ENCODE assay signal across 9 mouse cellular contexts in genomic region chr2:26227788-26228187, GRCm38 (mm10). TPM values are rescaled to one million over a fixed set of nuclear protein-coding genes. Genes with fewer than 3 reads are reported as not detected.
DNase-seq lines count a peak whose midpoint lies in the region; ATAC-seq and TF ChIP-seq lines count a peak whose summit lies in the region.
"Had no signal": no experiment of that assay in that cellular context is flagged by ENCODE, and none has a peak within 500 bp of the region (broad histone marks: within the 10 kb centered on the region; RNA-seq: fewer than 3 reads in every experiment).

No protein-coding gene starts in this region.

- TF ChIP-seq POLR2A in thymus, adult 2 months (IDR thresholded peaks at IDR 0.05; ENCODE audit: control insufficient read depth, extremely low read depth, insufficient read depth, low read length, poor library complexity), result no peak

- no peaks in the 10 kb centered on the region for H3K36me3 ChIP-seq in hindbrain, embryonic 11.5 days (ENCODE audit: control insufficient read depth, insufficient read depth, low read length)
- 0 out of 2 replicates have a peak, but pooled peaks cover 3% of the 10 kb centered on the region for H3K36me3 ChIP-seq in thymus, adult 2 months (ENCODE audit: control insufficient read depth, insufficient read depth, low read length)

- TF ChIP-seq CTCF in thymus, adult 2 months (IDR thresholded peaks at IDR 0.05; ENCODE audit: borderline replicate concordance, control insufficient read depth, extremely low read depth, insufficient read depth, low read length, poor library complexity), result 0 out of 2 replicates have a peak, but pooled peaks have one; percentile 14

- no peak overlapping the region for H3K27ac ChIP-seq in hindbrain, embryonic 11.5 days (ENCODE audit: low read depth, low read length)
- H3K27ac ChIP-seq in thymus, adult 2 months (ENCODE audit: control insufficient read depth, insufficient read depth, low read length), result no peak overlapping the region
- H3K27ac ChIP-seq: macrophage had no signal

- WGBS in hindbrain, embryonic 11.5 days, result 50% methylated on average over 1 of the region's 1 CpGs
- 94% methylated on average over 1 of the region's 1 CpGs for WGBS in thymus, adult 2 months

- no peak overlapping the region for H3K4me2 ChIP-seq in hindbrain, embryonic 11.5 days (replicated peaks; ENCODE audit: low read depth, low read length)

- no peak overlapping the region for H3K4me3 ChIP-seq in hindbrain, embryonic 11.5 days (ENCODE audit: low read depth, low read length)
- no peak overlapping the region for H3K4me3 ChIP-seq in thymus, adult 2 months (ENCODE audit: control insufficient read depth, insufficient read depth, low read length)

- H3K4me1 ChIP-seq in hindbrain, embryonic 11.5 days (replicated peaks; ENCODE audit: control insufficient read depth, insufficient read depth, low read length), result no peaks in the 10 kb centered on the region
- peaks cover 29% of the 10 kb centered on the region for H3K4me1 ChIP-seq in thymus, adult 2 months (replicated peaks; ENCODE audit: control insufficient read depth, insufficient read depth, low read length)

- no peaks in the 10 kb centered on the region for H3K27me3 ChIP-seq in hindbrain, embryonic 11.5 days (ENCODE audit: control insufficient read depth, insufficient read depth, low read length)
- no peaks in the 10 kb centered on the region for H3K27me3 ChIP-seq in thymus, adult 2 months (ENCODE audit: control insufficient read depth, insufficient read depth, low read length)

- peak; percentile 45 for DNase-seq in adrenal gland, adult 2 months
- DNase-seq in adrenal gland, adult 8-10 months, result no peak
- DNase-seq in adrenal gland, postnatal 10 days, result peak; percentile 52
- DNase-seq in embryo, embryonic 9.5 days (ENCODE audit: extremely low spot score), result peak; percentile 52
- peak; percentile 74 for DNase-seq in hindbrain, embryonic 11.5 days (ENCODE audit: low spot score)
- DNase-seq in left cerebral cortex, adult 11 months (ENCODE audit: low spot score), result peak; percentile 58
- peak; percentile 38 for DNase-seq in thymus, adult 2 months

- ATAC-seq in hindbrain, embryonic 11.5 days (ENCODE audit: low FRiP score), result no peak
- ATAC-seq in megakaryocyte-erythroid progenitor cell, adult 5-6 weeks (replicated peaks; ENCODE audit: low FRiP score, low TSS enrichment, poor library complexity, severe bottlenecking), result peak; percentile 80

- no peaks in the 10 kb centered on the region for H3K9me3 ChIP-seq in hindbrain, embryonic 11.5 days (ENCODE audit: control insufficient read depth, low read length)

- H3K9ac ChIP-seq in hindbrain, embryonic 11.5 days (ENCODE audit: low read depth, low read length), result no peak overlapping the region

RNA-seq across cellular contexts. Expression of gene Qsox2, which starts 9.5 kb away (rescaled TPM):
- 10 to 100 TPM; 16.6 to 22.5 TPM for total RNA-seq in adrenal gland, adult 2 months (2021)
- 24.3 and 25.4 TPM in 2 replicates for polyA plus RNA-seq in adrenal gland, adult 2 months (2012; rRNA removed)
- total RNA-seq in adrenal gland, adult 8-10 months (2022), result 10 to 100 TPM; 25.2 to 28.7 (median 26.6) TPM
- total RNA-seq in adrenal gland, postnatal 10 days (2021), result 10 to 100 TPM; 17.6 to 18.2 TPM
- polyA plus RNA-seq in hindbrain, embryonic 11.5 days (2014; fragmentation: Nextera tagmentation; extraction: Ambion mirVana), result 15.8 and 16.7 TPM in 2 replicates
- 6.7 and 7.9 TPM in 2 replicates for total RNA-seq in megakaryocyte-erythroid progenitor cell, adult 5-6 weeks (2014; fragmentation: Nextera tagmentation)
- total RNA-seq in megakaryocyte-erythroid progenitor cell, adult 5-6 weeks (2017), result 5.4 and 6.2 TPM in 2 replicates
- polyA plus RNA-seq in thymus, adult 2 months (2012; rRNA removed), result 18.3 and 22.7 TPM in 2 replicates

RNA-seq across cellular contexts. Expression of gene Lhx3, which starts 19.7 kb away (rescaled TPM):
- total RNA-seq in adrenal gland, adult 2 months (2021), result 1 to 10 TPM in 1 of 2 experiments, not detected in 1; 2.6 TPM
- 0.84 and 1.4 TPM in 2 replicates for polyA plus RNA-seq in adrenal gland, adult 2 months (2012; rRNA removed)
- total RNA-seq in adrenal gland, adult 8-10 months (2022), result 1 to 10 TPM in 2 of 4 experiments, under 1 TPM in 1, not detected in 1; 0.48 to 6.4 (median 4.0) TPM
- total RNA-seq in adrenal gland, postnatal 10 days (2021), result under 1 TPM; 0.27 to 0.64 TPM
- polyA plus RNA-seq in hindbrain, embryonic 11.5 days (2014; fragmentation: Nextera tagmentation; extraction: Ambion mirVana), result 6.1 and 7.4 TPM in 2 replicates
- not detected in 2 replicates for total RNA-seq in megakaryocyte-erythroid progenitor cell, adult 5-6 weeks (2014; fragmentation: Nextera tagmentation)
- not detected in 2 replicates for total RNA-seq in megakaryocyte-erythroid progenitor cell, adult 5-6 weeks (2017)
- 0.19 and 0.47 TPM in 2 replicates for polyA plus RNA-seq in thymus, adult 2 months (2012; rRNA removed)
- polyA plus RNA-seq: macrophage had no signal
